Mouse (Mus musculus): ENCODE data around the gene Jade3.

Jade3 gene

GRCm38 (mm10) chrX:20548011-20548879 lies 122.8 kb downstream of the Jade3 start:
- no peak for DNase-seq (ENCODE audit: low read depth)

DNA sequence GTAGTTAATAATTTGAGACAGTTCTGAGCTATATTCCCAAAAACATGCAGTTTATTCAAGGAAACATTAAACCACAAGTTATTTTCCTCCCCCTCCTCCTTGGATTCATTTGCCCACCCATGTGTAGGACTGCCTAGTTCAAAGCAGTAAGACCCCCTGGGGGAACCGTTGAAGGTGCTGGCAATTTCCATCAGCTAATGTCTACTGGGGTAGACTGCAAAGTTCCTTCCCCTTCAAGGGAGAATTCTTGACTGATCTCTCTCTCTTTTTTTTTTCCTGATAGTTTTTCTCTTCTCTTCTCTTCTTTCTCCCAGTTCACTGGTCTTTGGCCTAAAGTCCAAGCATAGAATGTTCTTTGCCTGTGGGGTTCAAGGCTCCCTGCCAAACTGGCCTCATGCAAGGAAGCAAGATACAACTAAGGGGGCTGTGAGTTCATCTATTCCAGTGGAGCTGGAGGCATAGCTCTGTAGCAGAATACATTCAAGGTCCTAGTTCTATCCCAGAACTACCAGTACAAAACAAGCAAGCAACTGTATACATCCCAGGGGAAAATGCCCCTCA lies 123.5 kb downstream of the Jade3 start:
- DNase-seq (ENCODE audit: low read depth): no peak

- DNase-seq (ENCODE audit: low read depth): no peak
Measured at GRCm38 (mm10) chrX:20549532-20549931, 124.0 kb downstream of the Jade3 start, which contains the start of gene Rgn. Gene Rgn, plus strand, starts transcription at chrX:20549787.

- no peak for DNase-seq (ENCODE audit: low read depth)
Measured at GRCm38 (mm10) chrX:20552199-20552598, 126.7 kb downstream of the Jade3 start.

DNA sequence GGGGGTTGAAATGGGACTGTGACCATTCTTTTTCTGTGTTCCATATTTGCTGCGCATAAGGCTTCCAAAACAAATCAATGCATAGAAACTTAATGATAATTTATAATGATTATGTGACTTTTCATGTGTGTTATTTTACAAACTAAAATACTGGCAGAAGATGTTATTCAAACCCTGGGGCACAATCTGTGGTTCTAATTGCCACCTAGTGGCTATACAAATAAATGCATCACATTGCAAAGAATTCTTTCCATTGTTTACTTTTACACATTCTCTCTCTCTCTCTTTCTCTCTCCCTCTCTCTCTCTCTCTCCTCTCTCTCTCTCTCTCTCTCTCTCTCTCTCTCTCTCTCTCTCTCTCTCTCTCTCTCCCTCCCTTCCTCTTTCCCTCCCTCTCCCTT lies 136.4 kb downstream of the Jade3 start:
- DNase-seq (ENCODE audit: low read depth): no peak

- no peak for DNase-seq (ENCODE audit: low read depth)
Measured at GRCm38 (mm10) chrX:20563941-20564340, 138.5 kb downstream of the Jade3 start.
